Mouse (Mus musculus) spleen, adult 2 months (tissue): Measurements from ENCODE around the gene Epn1. TPM values are rescaled to one million over a fixed set of nuclear protein-coding genes. Genes with fewer than 3 reads are reported as not detected.

Experiments
- DNase-seq, 2 experiments: peaks; one replicate each; pipeline versions ENCODE4 v3.0.0 to v3.0.0-alpha.2; 2012 to 2021; ENCODE audit warnings: low spot score in 2 of 2, low read depth in 1 of 2
- H3K27ac ChIP-seq: fragments of 200-500 bp; 2 replicates; pipeline ENCODE4 v1.5.1; 2012; ENCODE audit warnings: low read length, inconsistent platforms; ENCODE audit not compliant: insufficient read depth
- H3K27me3 ChIP-seq: fragments of 200-500 bp; 2 replicates; pipeline ENCODE4 v1.6.1; 2012; ENCODE audit warnings: mild to moderate bottlenecking, moderate library complexity, low read length, inconsistent platforms; ENCODE audit not compliant: control insufficient read depth, insufficient read depth
- H3K36me3 ChIP-seq: fragments of 200-500 bp; 2 replicates; pipeline ENCODE4 v1.6.1; 2012; ENCODE audit warnings: mild to moderate bottlenecking, low read length, inconsistent platforms; ENCODE audit not compliant: control insufficient read depth, insufficient read depth
- H3K4me1 ChIP-seq: fragments of 200-500 bp; 2 replicates; pipeline ENCODE4 v1.6.1; 2011; ENCODE audit warnings: inconsistent platforms; ENCODE audit not compliant: control insufficient read depth, insufficient read depth, insufficient read length
- H3K4me3 ChIP-seq: fragments of 200-500 bp; 2 replicates; pipeline ENCODE4 v1.5.1; 2011; ENCODE audit warnings: mild to moderate bottlenecking, inconsistent platforms; ENCODE audit not compliant: insufficient read depth, insufficient read length; ENCODE audit errors: extremely low read depth
- CTCF ChIP-seq: fragments of 200-500 bp; IDR thresholded peaks from 2 replicates; pipeline ENCODE4 v1.5.1; 2011; ENCODE audit warnings: mild to moderate bottlenecking, inconsistent platforms; ENCODE audit not compliant: insufficient read depth, insufficient read length, insufficient replicate concordance; ENCODE audit errors: extremely low read depth
- POLR2A ChIP-seq: fragments of 200-500 bp; IDR thresholded peaks from 2 replicates; pipeline ENCODE4 v1.6.1; 2011; ENCODE audit warnings: low read depth, low read length, inconsistent platforms
- WGBS: fragments of 180-500 bp; shearing (Covaris S2); methylation state at CpG from one replicate; pipeline ENCODE4 v1.1.7; 2018; 5-methylcytosine and 5-hydroxymethylcytosine counted together
- polyA plus RNA-seq: library from polyadenylated mRNA; depleted of rRNA; stranded (reverse); fragments of >200 nt; gene quantifications from 2 replicates; pipeline ENCODE4 v1.2.3, GENCODE M21; 2012; rRNA removed

Gene Epn1
- 196 and 257 TPM in 2 replicates for polyA plus RNA-seq

DNA sequence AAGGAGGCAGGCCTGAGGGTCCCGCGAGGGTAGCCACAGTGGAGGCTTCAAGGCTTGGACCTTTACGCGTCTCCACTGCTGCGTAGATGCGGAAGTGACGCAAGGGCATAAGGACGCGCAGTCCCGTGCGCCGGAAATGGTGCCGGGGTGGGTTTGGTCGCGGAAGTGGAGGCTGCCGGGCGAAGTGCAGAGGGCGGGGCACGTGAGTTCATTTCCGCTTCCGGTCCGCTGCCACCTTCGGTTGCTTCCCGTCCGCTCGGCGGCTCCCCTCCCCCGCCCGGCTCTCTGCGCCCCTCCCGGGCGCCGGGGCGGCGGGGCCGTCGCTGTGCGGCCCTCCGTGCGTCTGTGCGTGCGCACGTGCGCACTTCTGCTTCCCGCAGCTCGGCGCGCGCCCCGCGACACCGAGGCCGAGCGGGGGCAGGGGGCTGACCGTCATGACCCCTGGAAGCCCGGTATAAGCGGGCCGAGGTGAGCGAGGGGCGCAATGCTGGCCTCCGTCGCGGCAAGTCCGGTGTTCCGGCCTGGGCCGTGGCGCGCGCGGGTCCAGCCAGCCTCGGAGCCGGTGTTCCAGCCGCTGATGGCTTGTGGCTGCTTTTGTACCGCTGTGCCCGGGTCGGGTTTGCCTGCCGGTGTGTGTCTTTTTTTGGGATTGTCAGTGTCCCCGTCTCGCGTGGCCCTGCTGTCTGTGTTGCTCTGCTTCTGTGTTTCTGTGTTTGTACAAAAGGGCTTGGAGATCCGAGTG, at the start of gene Epn1:
Epn1 (plus strand) TSS at position 226 of the 742 bp plus-strand sequence.
- DNase-seq, result peak; percentile 94 to 96
- Histone ChIP-seq H3K36me3 (peaks cover 27% of the 10 kb centered on the region), H3K27ac (peak within 1 kb of the TSS; percentile 90), H3K4me3 (peak within 1 kb of the TSS; percentile 90), H3K4me1 (peaks cover 23% of the 10 kb centered on the region; the same call in 1 of the 2 replicates), H3K27me3 (no peaks in the 10 kb centered on the region)
- WGBS, result under 1% methylated on average over 78 of the region's 81 CpGs
- TF ChIP-seq CTCF, result no peak
- peak; percentile 49; the same call in 1 of the 2 replicates for TF ChIP-seq POLR2A

DNA sequence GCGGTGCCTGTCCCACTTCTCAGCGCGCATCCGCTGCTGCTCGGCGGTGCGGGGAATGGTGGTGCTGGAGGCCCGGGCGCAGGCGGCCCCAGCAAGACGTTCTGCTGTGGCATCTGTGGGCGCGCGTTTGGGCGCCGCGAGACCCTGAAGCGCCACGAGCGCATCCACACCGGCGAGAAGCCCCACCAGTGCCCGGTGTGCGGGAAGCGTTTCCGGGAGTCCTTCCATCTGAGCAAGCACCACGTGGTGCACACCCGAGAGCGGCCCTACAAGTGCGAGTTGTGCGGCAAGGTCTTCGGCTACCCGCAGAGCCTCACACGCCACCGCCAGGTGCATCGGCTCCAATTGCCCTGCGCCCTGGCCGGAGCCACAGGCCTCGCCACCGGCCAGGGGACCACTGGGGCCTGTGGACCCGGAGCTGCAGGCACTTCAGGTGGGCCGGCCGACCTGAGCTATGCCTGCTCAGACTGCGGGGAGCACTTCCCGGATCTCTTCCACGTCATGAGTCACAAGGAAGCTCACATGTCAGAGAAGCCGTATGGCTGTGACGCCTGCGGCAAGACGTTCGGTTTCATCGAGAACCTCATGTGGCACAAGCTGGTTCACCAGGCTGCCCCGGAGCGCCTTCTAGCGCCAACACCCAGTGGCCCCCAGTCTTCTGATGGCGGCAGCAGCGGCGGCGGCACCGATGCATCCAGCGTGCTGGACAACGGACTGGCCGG, 49.3 kb upstream of the Epn1 start:
- TF ChIP-seq CTCF, result no peak
- TF ChIP-seq POLR2A, result no peak
- no peak for DNase-seq
- H3K27me3 ChIP-seq, result no peaks in the 10 kb centered on the region
- H3K4me1 ChIP-seq, result no peaks in the 10 kb centered on the region; the same call in 1 of the 2 replicates
- peaks cover 35% of the 10 kb centered on the region for H3K36me3 ChIP-seq
- WGBS, result 97% methylated on average over 63 of the region's 63 CpGs
- H3K27ac ChIP-seq, result no peak overlapping the region
- no peak overlapping the region for H3K4me3 ChIP-seq

DNA sequence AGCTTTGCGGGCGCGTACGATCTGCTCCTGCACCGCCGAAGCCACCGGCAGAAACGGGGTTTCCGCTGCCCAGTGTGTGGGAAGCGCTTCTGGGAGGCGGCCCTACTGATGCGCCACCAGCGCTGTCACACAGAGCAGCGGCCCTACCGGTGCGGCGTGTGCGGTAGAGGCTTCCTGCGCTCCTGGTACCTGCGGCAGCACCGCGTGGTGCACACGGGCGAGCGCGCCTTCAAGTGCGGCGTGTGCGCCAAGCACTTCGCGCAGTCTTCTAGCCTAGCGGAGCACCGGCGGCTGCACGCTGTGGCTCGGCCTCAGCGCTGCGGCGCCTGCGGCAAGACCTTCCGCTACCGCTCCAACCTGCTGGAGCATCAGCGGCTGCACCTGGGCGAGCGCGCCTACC, 48.5 kb upstream of the Epn1 start:
- 96% methylated on average over 45 of the region's 46 CpGs for WGBS
- Histone ChIP-seq H3K27ac (no peak overlapping the region), H3K36me3 (peaks cover 35% of the 10 kb centered on the region), H3K4me1 (no peaks in the 10 kb centered on the region; the same call in 1 of the 2 replicates), H3K4me3 (no peak overlapping the region), H3K27me3 (no peaks in the 10 kb centered on the region)
- DNase-seq, result no peak
- no peak for TF ChIP-seq CTCF
- no peak for TF ChIP-seq POLR2A

DNA sequence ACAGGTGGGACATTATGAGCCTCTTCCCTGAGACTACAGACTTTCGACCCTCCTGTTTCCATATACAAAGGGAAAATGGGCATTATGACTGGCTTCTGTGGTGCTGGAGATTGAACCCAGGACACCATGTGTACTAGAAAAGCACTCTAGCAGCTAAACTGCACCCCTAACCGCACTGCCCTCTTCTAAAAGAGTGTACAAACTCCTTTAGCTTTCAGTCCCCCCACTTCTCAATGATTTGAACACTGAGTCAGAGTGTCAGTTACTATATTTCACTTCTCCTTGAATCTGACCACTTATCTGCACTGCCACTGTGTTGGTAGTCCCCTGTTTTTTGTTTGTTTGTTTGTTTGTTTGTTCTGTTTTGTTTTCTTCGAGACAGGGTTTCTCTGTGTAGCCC, 46.2 kb upstream of the Epn1 start, which contains the start of gene 4632433K11Rik:
4632433K11Rik (plus strand) TSS at position 301 of the 400 bp plus-strand sequence.
- Histone ChIP-seq H3K27me3 (no peaks in the 10 kb centered on the region), H3K27ac (no peak within 1 kb of the TSS), H3K4me1 (no peaks in the 10 kb centered on the region; the same call in none of the 2 replicates), H3K4me3 (no peak within 1 kb of the TSS), H3K36me3 (peaks cover 34% of the 10 kb centered on the region)
- WGBS, result 86% methylated on average over 3 of the region's 3 CpGs
- DNase-seq, result no peak
- TF ChIP-seq POLR2A (no peak), CTCF (no peak)

DNA sequence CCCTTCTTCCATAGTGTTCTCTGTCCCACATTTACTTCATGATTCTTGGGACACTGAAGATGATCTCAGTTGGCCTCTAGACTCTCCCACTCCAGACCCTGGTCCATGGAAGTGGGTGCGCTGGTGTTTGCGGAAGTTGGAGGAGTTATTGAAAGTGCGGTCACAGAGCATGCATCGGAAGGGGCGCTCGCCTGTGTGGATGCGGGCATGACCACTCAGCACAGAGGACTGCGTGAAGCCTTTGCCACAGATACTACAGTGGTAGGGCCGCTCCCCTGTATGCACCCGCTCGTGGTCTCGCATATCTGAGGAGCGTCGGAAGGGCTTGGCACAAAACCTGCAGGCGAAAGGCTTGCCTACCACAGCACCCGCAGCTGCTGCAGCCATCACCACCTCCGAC, 44.4 kb upstream of the Epn1 start:
- no peak for TF ChIP-seq POLR2A
- TF ChIP-seq CTCF, result no peak
- H3K4me1 ChIP-seq, result no peaks in the 10 kb centered on the region; the same call in none of the 2 replicates
- peaks cover 16% of the 10 kb centered on the region for H3K36me3 ChIP-seq
- no peak overlapping the region for H3K27ac ChIP-seq
- WGBS, result 94% methylated on average over 17 of the region's 17 CpGs
- H3K27me3 ChIP-seq, result no peaks in the 10 kb centered on the region
- H3K4me3 ChIP-seq, result no peak overlapping the region
- DNase-seq, result no peak

DNA sequence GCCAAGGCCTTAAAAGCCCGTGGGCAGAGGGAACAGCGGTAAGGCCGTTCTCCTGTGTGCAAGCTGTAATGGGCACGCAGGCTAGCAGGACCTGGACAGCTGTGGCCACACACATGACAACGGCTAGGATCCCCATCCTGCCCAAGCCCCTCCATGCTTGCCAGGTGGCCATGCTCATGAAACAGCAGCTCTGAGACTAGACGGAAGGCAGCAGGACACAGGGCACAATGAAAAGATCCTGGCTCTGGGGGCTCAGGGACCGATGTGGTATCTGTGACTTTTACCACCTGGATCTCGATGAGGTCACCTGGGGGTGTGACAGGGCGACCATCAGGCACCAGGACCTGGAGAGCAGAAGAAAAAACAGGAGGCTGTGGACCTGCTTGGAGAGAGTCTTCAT, 43.9 kb upstream of the Epn1 start:
- Histone ChIP-seq H3K27me3 (no peaks in the 10 kb centered on the region), H3K4me1 (no peaks in the 10 kb centered on the region; the same call in none of the 2 replicates), H3K27ac (no peak overlapping the region), H3K4me3 (no peak overlapping the region), H3K36me3 (peaks cover 11% of the 10 kb centered on the region)
- DNase-seq, result no peak
- 90% methylated on average over 9 of the region's 9 CpGs for whole genome bisulfite sequencing
- TF ChIP-seq CTCF (no peak), POLR2A (no peak)
